Mouse (Mus musculus) activated CD4-positive, CD25-positive, alpha-beta regulatory T cell, adult 4 months (primary cell): ENCODE measurements around the gene Usp45. TPM values are rescaled to one million over a fixed set of nuclear protein-coding genes. Genes with fewer than 3 reads are reported as not detected.

Experiments used
- ATAC-seq: one replicate; pipeline ENCODE4 v1.8.0; 2017
- polyA plus RNA-seq, 2 experiments: library from polyadenylated mRNA; unstranded; fragments of 100-300 nt; shearing (Covaris generic); gene quantifications; one replicate each; pipeline ENCODE4 v1.2.1; 2017

Usp45 gene
- polyA plus RNA-seq, 2 experiments from 2014 or later, result 19.4 to 22.1 TPM

DNA sequence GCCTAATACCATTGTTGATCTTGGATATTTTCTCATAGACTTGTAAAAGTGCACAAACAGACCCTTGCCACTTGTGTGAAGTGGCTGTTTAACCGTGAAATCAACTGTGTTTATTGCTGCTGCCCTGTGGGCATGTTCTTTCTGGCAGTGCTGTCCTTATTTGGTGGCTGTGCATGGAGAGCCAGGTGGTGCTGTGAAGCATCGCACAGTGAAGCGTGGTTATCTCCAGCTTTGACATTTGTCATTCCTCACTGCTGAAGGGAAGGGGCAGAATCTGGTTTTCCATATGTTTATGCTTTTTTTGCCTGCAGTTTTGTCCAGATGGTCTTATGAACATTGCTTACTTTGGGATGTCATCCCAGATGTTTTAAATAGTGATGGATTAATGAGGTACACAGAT, 26.7 kb downstream of the Usp45 start:
- no peak for ATAC-seq

DNA sequence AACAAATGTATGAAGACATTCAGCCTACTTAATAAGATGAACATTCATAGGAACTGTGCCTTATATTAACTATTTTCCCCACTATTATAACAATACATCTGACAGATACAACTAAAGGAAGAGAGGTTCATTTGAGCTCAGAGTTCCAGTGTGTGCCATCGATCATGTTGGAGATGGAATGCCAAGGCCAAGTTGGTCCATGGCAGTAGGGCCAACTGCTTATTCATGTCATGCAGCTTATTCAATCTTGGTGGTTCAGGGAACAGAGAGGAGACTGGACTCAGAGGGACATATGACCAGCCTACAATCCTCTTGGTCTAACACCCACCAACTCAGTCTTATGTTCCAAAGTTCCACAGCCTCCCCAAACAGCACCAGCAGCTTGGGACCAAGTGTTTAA, 34.1 kb downstream of the Usp45 start:
- no peak for ATAC-seq

DNA sequence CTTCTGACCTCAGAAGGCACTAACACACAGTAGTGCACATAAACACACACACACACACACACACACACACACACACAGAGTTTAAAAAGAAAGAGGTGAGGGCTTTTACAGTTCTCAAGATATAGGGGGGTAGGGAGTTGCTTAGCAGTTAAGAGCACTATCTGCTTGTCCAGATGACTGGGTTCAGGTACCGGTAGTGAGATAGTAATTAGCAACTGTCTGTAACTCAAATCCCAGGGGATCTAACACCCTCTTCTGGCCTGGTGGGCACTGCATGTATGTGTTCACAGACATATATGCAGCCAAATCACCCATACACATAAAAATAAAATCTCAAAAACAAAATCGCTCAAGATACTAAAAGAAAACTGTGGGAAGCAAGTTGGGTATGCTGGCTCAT, 34.7 kb downstream of the Usp45 start:
- no peak for ATAC-seq

DNA sequence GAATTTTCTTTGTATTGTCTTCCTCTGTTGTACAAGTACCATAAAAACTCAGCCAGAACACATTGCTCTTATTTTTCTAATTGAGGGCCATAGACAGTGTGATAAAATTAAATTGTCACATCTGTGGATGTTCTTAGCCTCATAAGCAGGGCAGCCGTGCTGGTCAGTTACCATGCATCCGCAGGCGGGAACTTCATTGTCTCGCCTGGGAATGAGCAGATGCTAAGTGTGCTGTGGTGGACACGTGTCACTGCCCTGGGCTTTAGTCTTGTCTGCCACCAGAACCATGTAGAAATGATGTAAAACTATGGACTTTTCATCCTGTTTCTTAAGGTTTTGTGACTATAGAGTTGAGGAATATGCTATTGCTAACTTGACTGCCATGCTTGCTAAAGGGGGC, 40.2 kb downstream of the Usp45 start:
- no peak for ATAC-seq

DNA sequence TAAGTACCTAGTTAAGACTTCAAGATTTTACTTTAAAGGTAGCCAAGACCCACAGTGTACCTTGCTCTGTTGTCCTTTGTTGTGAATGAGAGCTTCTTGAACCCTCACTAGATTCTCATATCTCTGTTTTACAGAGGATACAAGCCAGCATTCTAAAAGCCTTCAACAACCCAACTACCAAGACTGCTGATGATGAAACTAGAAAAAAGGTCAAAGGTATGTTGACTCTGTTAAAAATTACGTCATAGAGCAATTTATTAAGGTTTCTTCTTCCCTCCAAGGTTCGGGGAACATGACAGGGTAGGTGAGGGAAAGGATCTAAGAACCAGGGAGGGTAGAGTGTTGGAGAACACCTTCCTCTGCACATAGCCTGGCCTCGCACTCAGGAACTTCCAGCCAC, 43.7 kb downstream of the Usp45 start:
- no peak for ATAC-seq

DNA sequence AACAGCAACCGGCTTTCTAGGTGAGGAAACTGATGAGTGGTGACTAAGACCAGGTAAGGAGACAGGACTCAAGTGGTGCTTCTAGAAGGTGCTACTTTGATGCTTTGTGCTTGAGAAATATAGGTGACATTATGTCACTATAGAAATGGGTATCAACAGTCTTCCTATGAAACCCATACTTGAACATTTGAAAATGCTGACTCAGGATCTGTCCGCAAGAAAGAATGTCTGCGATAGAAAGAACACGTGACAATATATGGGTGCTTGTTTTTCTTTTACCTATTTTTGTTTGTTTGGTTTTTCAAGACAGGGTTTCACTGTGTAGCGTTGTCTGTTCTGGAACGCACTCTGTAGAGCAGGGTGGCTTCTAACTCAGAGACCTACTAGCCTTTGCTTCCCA, 45.7 kb downstream of the Usp45 start:
- ATAC-seq, result no peak

DNA sequence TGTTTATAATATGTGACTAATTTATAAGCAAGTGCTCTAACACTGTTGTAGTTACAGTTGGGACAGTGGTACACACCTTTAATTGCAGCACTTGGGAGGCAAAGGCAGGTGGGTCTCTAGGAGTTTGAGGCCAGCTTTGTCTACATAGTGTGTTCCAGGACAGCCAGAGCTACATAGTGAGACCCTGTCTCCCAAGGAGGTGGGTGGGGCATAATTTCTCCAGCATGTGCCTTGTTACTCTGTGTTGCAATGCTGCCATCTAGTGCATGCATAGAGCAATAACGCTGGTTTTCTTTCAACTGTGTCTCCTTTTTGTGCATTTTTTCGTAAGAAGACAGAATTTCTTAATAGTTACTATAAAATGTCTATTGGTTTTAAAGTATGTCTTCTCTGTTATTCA, 47.1 kb downstream of the Usp45 start:
- ATAC-seq, result peak; percentile 88

DNA sequence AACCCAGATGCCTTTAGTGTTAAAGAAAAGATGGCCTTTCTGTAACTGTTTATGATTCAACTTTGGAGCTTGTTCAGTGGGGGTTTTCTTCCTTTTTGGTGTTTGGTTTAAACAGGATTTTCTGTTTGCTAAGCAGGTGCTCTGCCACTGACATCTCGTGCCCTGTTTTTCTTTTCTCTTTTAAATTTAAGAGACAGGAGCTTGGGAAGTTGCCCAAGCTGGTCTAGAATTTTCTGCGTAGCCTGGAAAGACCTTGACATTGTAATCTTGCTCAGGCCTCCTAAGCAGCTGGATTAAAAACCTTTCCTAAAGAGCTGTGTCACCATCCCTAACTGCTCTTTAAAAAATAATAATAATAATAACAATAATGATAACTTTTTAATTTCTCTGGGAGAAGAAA, 59.7 kb downstream of the Usp45 start:
- ATAC-seq, result no peak

DNA sequence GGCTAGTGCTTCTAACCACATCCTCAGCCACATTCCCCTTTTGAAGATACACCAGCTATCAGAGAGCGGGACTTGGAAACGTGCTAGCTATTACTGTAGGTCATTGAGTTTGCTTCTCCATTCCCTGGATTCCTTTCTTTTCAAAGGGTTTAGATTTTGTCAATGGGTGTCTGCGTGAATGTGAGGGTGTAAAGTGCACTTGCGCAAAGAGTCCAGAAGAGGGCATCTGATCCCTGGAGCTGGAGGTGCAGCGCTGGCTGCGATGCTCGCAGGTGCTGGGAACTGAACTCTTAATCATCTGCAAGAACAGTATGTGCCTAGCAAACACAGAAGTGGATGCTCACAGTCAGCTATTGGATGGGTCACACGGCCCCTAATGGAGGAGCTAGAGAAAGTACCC, 65.9 kb downstream of the Usp45 start:
- no peak for ATAC-seq

DNA sequence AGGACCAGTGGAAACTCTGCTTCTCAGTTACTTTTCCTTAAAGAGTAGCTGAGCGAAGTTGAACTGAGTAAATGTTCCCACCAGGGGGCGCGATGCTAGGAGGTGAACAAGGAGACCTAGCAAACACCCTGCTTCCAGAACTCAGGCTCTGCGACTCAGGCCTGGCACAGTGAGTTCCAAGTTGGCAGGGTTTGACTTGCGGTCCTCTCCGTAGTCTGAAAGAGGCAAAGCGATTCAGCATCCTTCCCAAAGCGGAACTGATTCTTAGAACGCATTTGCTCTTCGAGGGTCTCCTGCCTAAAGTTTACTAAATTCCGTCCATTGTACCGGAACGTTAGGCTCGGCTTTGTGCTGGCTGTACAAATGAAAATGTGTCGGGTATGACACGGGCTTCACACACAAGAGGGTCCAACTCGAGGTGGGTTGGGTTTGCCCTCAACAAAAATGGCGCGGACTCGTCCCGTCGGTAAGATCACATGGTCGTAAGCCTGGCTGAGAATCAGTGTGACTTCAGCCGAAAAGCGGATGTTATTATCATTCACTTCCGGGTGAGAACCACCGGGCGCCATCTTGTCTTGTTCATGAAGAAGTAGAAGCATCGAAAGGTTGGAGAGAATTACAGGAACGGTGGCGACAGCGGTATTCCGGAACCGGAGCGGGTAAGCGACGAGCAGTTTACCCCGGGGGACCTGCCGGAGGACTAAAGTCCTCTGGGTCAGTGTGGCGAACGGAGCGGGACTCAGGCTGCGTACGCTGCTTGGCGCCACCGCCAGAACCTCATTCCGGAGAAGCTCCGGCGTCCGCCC, 80.7 kb downstream of the Usp45 start, which contains the start of gene Pnisr:
TSS of gene Pnisr (plus strand) at position 103 of the 806 bp plus-strand sequence.
- peak; percentile 91 for ATAC-seq

DNA sequence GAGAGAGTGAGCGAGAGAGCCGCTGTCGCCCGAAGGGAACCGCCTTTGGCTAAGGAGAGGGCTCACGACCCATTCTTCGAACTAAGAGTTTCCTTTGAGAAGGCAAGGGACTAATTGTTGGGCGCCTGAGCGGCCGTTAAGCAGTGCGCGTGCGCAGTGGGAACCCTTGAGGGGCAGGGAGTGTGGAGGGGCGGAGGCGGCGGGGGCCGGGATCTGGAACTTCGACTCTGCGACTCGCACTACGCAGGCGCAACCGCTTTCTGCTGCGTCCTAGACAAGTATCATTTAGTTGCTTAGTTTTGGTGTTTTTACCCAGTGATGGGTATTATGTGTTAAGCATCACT, 81.3 kb downstream of the Usp45 start:
- peak; percentile 56 for ATAC-seq

DNA sequence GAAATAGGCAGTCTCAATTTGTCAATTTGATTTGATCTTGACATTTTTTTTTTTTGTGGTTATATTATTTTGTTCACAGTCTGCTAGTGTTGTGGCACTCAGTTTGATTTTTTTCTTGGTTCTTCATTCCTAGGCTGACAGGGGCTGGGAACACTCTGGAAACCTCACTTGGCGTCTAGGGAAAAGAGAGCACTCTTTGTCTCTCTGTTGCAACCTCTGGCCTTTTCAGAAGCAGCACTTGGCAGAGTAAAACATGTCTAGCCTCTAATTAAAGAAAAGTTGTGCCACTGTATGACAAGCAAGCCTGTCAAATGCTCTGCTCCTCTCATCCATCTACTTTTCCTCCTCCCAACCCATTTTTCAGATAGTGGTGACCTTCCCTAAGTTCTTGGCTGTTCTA, 90.5 kb downstream of the Usp45 start:
- no peak for ATAC-seq

DNA sequence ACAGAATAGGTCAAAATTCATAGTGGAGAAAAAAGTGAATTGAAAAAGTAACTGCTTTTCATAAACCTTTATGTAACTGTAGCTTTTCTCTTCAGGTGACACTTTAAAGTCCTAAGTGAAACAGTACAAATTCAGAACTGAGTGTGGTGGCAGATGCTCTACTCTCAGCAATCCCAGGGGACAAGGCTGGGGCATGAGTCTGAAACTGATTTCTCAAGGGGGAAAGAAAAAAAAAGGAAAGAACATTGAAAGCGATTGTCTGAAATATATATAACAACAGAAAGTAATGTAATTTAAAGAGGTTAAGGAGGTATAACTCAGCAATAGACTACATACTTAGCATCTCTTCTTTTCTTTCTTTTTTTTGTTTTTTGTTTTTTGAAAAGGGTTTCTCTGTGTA, 98.3 kb downstream of the Usp45 start:
- ATAC-seq, result no peak

DNA sequence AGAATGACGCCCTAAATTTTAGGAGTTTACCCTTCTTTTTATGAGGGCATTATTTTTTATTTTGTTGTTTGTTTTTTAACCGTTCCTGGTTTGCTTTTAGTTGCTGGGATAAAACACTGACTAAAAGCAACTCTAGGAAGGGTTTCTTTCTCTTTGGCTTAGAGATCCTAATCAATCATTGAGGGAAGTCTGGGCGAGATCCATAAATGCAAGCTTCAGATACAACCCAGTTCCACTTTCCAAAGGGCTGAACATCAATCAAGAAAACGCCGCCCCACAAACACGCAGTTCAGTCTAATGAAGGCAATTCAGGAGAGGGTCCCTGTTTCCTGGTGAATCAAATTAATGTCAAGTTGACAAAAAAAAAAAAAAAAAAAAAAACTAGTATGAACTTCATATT, 111.8 kb downstream of the Usp45 start:
- no peak for ATAC-seq

DNA sequence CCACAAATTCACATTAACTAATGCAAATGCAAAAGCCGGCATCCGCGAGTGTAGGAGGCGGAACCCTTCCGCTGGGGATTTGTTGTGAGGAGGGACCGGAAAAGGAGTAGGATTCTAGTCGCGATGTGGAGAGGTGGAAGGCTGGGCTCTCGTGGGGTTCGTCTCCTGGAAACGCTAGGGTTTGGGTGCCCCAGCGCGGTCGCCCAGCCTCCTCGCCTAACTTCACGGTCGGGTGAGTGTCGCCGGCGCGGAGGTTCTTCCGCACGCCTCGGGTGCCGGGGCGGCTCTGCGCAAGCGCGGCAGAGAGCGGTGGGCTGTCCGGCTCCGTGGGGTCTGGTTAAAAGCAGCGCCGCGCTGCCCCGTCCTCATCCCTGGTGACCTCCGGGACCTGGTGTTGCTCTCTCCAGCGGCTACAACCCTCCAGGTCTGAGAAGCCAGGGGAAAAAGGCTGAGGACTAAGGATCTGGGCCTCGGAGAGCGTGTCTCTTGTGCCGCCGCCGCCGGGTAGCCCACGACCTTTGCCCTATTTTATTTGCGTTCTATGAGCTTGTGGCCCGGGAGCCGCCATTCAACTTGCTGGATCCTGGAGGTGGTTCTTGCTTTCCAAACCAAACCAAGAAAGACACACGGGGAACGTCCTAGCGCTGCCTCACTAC, 112.7 kb downstream of the Usp45 start, which contains the start of gene Coq3:
TSS of gene Coq3 (plus strand) at position 109 of the 656 bp plus-strand sequence.
- ATAC-seq, result peak; percentile 85

DNA sequence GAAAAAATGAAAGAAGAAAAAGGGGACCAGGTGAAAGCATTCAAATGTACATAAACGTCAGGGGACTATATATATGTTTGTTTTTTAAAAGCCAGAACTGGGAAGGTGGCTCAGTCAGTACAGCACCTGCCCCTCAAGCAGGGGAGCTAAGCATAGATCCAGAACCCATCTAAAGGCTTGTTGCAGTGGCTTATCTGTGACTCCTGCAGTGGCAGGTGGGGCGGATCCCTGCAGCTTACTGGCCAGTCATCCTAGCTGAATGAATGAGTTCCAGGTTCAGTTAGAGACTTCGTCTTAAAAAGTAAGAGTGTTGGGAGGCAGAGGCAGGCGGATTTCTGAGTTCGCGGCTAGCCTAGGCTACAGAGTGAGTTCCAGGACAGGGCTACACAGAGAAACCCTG, 115.8 kb downstream of the Usp45 start:
- no peak for ATAC-seq

DNA sequence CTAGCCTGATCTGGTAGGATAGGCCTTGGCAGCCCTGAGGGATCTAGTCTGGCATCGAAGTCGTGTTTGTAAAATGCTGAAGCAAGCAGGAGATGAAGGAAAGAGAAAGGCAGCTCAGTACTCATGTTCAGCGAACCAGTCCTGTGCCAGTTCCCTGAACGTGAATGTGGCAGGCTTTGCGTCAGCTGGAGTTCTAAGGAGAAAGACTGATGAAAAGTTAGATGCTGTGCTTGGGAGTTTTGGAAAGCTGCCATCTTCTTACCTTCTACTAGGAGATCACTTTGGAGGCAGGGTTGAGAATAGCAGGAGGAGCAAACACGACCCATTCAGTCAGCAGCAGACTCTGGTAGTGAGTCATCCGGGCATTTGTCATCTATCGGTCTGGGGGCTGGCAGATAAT, 118.9 kb downstream of the Usp45 start:
- no peak for ATAC-seq

Other genes starting within 250 kb of the Usp45 start
- gene Prdm13, start 81.2 kb upstream of the Usp45 start, polyA plus RNA-seq, result not detected
- gene Ccnc, start 39.5 kb upstream of the Usp45 start, polyA plus RNA-seq, result 10 to 100 TPM; 40.3 to 44.3 TPM
- gene Tstd3, start 56 bp downstream of the Usp45 start, polyA plus RNA-seq, result 10 to 100 TPM; 28.5 to 35.8 TPM
- gene Pnisr, start 80.4 kb downstream of the Usp45 start, polyA plus RNA-seq, result 100 to 1,000 TPM; 164 to 219 TPM
- gene Coq3, start 112.5 kb downstream of the Usp45 start, polyA plus RNA-seq, result 10 to 100 TPM; 13.4 to 14.4 TPM
- not detected for gene Faxc, start 164.2 kb downstream of the Usp45 start, polyA plus RNA-seq